Mouse (Mus musculus) frontal cortex, adult 2 months (tissue): ENCODE measurements around the gene Tmem178b. TPM values are rescaled to one million over a fixed set of nuclear protein-coding genes. Genes with fewer than 3 reads are reported as not detected.
A peak's percentile ranks its signal among the peaks of the same experiment; 100 is the strongest.

ENCODE experiments used
- DNase-seq, 2 experiments: peaks; one replicate each; pipeline ENCODE4 v3.0.0; 2022; ENCODE audit warnings: low spot score in 1 of 2; ENCODE audit errors: extremely low spot score in 1 of 2
- polyA plus RNA-seq: library from polyadenylated mRNA; depleted of rRNA; stranded (reverse); fragments of >200 nt; gene quantifications from 2 replicates; pipeline ENCODE4 v1.2.3, GENCODE M21; 2012

Tmem178b gene
- polyA plus RNA-seq, 1 experiment = 72.4 TPM

GRCm38 (mm10) chr6:40137831-40138520 is 264.9 kb downstream of the Tmem178b start:
- DNase-seq = no peak

- DNase-seq = no peak
Measured at GRCm38 (mm10) chr6:40142582-40142981, 269.5 kb downstream of the Tmem178b start.

GRCm38 (mm10) chr6:40144371-40144770 is 271.3 kb downstream of the Tmem178b start:
- DNase-seq = no peak

- DNase-seq = no peak
Measured at GRCm38 (mm10) chr6:40145601-40146000, 272.5 kb downstream of the Tmem178b start.

GRCm38 (mm10) chr6:40152241-40152640 is 279.2 kb downstream of the Tmem178b start:
- no peak for DNase-seq

- DNase-seq = peak; percentile 28 to 69
Measured at GRCm38 (mm10) chr6:40161381-40161780, 288.3 kb downstream of the Tmem178b start.

GRCm38 (mm10) chr6:40173559-40173958 is 300.5 kb downstream of the Tmem178b start:
- no peak for DNase-seq

- DNase-seq = peak; percentile 54 to 76
Measured at GRCm38 (mm10) chr6:40177870-40178269, 304.8 kb downstream of the Tmem178b start.

GRCm38 (mm10) chr6:40180551-40180950 is 307.5 kb downstream of the Tmem178b start:
- no peak for DNase-seq

- peak; percentile 19 to 45 for DNase-seq
Measured at GRCm38 (mm10) chr6:40200661-40201060, 327.6 kb downstream of the Tmem178b start.

- no peak for DNase-seq
Measured at GRCm38 (mm10) chr6:40202602-40203001, 329.5 kb downstream of the Tmem178b start.

GRCm38 (mm10) chr6:40205380-40205779 is 332.3 kb downstream of the Tmem178b start:
- DNase-seq = no peak

GRCm38 (mm10) chr6:40208014-40208413 is 334.9 kb downstream of the Tmem178b start:
- no peak for DNase-seq

- DNase-seq = no peak
Measured at GRCm38 (mm10) chr6:40209172-40209571, 336.1 kb downstream of the Tmem178b start.

GRCm38 (mm10) chr6:40217154-40217553 is 344.1 kb downstream of the Tmem178b start:
- DNase-seq = no peak

GRCm38 (mm10) chr6:40217651-40218050 is 344.6 kb downstream of the Tmem178b start:
- no peak for DNase-seq

- DNase-seq = no peak
Measured at GRCm38 (mm10) chr6:40220634-40221120, 347.6 kb downstream of the Tmem178b start.

GRCm38 (mm10) chr6:40225585-40226280 is 352.7 kb downstream of the Tmem178b start:
- DNase-seq = peak in 1 of 2 experiments; percentile 60

GRCm38 (mm10) chr6:40228981-40229380 is 355.9 kb downstream of the Tmem178b start:
- no peak for DNase-seq

- peak; percentile 36 to 57 for DNase-seq
Measured at GRCm38 (mm10) chr6:40229985-40230384, 356.9 kb downstream of the Tmem178b start.

- DNase-seq = peak in 1 of 2 experiments; percentile 35
Measured at GRCm38 (mm10) chr6:40234066-40234465, 361.0 kb downstream of the Tmem178b start.
